Mouse (Mus musculus) liver, postnatal 0 days (tissue): ENCODE results near the gene Mcl1. TPM values are rescaled to one million over a fixed set of nuclear protein-coding genes. Genes with fewer than 3 reads are reported as not detected.

Experiments used
- ATAC-seq: fragments of 200-750 bp; cut with Nextera tagmentation; 2 replicates; pipeline ENCODE4 v1.8.0; 2017; ENCODE audit warnings: mild to moderate bottlenecking, moderate library complexity
- DNase-seq: peaks from one replicate; pipeline ENCODE4 v3.0.0-alpha.2; 2016
- H3K27ac ChIP-seq: fragments of 300-500 bp; sonication (generic); 2 replicates; pipeline ENCODE4 v1.5.1; 2014; ENCODE audit warnings: antibody characterized with exemption, moderate library complexity, mild to moderate bottlenecking, low read depth
- H3K27me3 ChIP-seq: fragments of 300-500 bp; sonication (generic); 2 replicates; pipeline ENCODE4 v1.6.1; 2014; ENCODE audit warnings: low read length, control low read depth, mixed read lengths; ENCODE audit not compliant: insufficient read depth
- H3K36me3 ChIP-seq: fragments of 300-500 bp; sonication (generic); replicated peaks from 2 replicates; pipeline ENCODE4 v1.6.1; 2014; ENCODE audit warnings: mild to moderate bottlenecking, control low read depth, low read length, moderate library complexity, mixed read lengths; ENCODE audit not compliant: insufficient read depth
- H3K4me1 ChIP-seq: fragments of 300-500 bp; sonication (generic); 2 replicates; pipeline ENCODE4 v1.6.1; 2014; ENCODE audit warnings: antibody characterized with exemption, mild to moderate bottlenecking, control low read depth; ENCODE audit not compliant: insufficient read depth
- H3K4me2 ChIP-seq: fragments of 300-500 bp; sonication (generic); 2 replicates; pipeline ENCODE4 v1.6.1; 2014; ENCODE audit warnings: low read depth, mild to moderate bottlenecking, low read length, moderate library complexity, mixed read lengths
- H3K4me3 ChIP-seq: fragments of 300-500 bp; sonication (generic); 2 replicates; pipeline ENCODE4 v1.5.1; 2014; ENCODE audit warnings: low read depth, low read length
- H3K9ac ChIP-seq: fragments of 300-500 bp; sonication (generic); replicated peaks from 2 replicates; pipeline ENCODE4 v1.6.1; 2014; ENCODE audit warnings: mild to moderate bottlenecking, moderate library complexity
- H3K9me3 ChIP-seq: fragments of 300-500 bp; sonication (generic); 2 replicates; pipeline ENCODE4 v1.6.1; 2016; ENCODE audit warnings: mild to moderate bottlenecking, control low read depth, low read length, mixed read lengths
- CTCF ChIP-seq: sonication (generic); IDR thresholded peaks from 2 replicates; pipeline ENCODE4 v1.5.1; 2016; ENCODE audit warnings: antibody characterized with exemption, low read depth
- EP300 ChIP-seq: IDR thresholded peaks from 2 replicates; pipeline ENCODE4 v1.6.1; 2016; ENCODE audit warnings: antibody characterized with exemption, low read depth, mild to moderate bottlenecking
- polyA plus RNA-seq: library from polyadenylated mRNA; unstranded; fragments of >200 nt; fragmentation: Nextera tagmentation; extraction: Ambion mirVana; gene quantifications from 2 replicates; pipeline ENCODE4 v1.2.1, GENCODE M21; 2015

Gene Mcl1
- polyA plus RNA-seq, 1 experiment from 2014 or later, result 36.2 TPM

DNA sequence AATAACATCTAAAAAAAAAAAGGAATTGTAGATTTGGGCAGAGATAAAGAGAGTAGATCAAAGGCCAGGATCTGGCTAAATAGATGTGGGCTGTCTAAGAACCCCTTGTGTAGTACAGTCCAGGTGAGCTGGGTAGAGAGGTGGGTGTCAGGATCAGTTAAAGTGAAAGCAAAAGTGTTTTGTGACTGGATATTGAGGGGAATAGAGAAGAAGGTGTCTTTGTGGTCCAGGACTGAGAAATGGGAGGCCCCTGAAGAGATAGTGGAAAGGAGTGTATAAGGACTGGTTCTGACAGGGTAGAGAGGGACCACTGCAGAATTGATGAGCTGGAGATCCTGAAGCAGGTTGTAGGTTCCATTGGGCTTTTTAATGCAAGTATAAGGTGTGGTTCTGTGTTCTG lies 51.4 kb downstream of the Mcl1 start:
- TF ChIP-seq CTCF (no peak), EP300 (no peak)
- DNase-seq, result no peak
- Histone ChIP-seq H3K27me3 (no peaks in the 10 kb centered on the region), H3K4me1 (peaks cover 2% of the 10 kb centered on the region; the same call in 1 of the 2 replicates), H3K4me3 (no peak overlapping the region), H3K4me2 (no peak overlapping the region), H3K27ac (no peak overlapping the region), H3K36me3 (no peaks in the 10 kb centered on the region), H3K9me3 (no peaks in the 10 kb centered on the region), H3K9ac (no peak overlapping the region)
- ATAC-seq, result no peak

Other genes starting within 250 kb of the Mcl1 start
- 7.9 and 9.4 TPM in 2 replicates for gene Arnt, start 224.4 kb upstream of the Mcl1 start, polyA plus RNA-seq
- gene Ctsk, start 159.5 kb upstream of the Mcl1 start, polyA plus RNA-seq, result 2.0 and 2.3 TPM in 2 replicates
- 89.4 and 92.8 TPM in 2 replicates for gene Ctss, start 132.0 kb upstream of the Mcl1 start, polyA plus RNA-seq
- not detected in 2 replicates for gene Hormad1, start 99.1 kb upstream of the Mcl1 start, polyA plus RNA-seq
- 11.1 and 11.3 TPM in 2 replicates for gene Golph3l, start 69.9 kb upstream of the Mcl1 start, polyA plus RNA-seq
- 20.1 and 23.9 TPM in 2 replicates for gene Ensa, start 33.8 kb upstream of the Mcl1 start, polyA plus RNA-seq
- gene Adamtsl4, start 29.1 kb downstream of the Mcl1 start, polyA plus RNA-seq, result 2.5 and 2.6 TPM in 2 replicates
- 81.2 and 90.1 TPM in 2 replicates for gene Ecm1, start 80.8 kb downstream of the Mcl1 start, polyA plus RNA-seq
- 16.4 and 21.0 TPM in 2 replicates for gene Tars2, start 101.4 kb downstream of the Mcl1 start, polyA plus RNA-seq
- gene Rprd2, start 160.1 kb downstream of the Mcl1 start, polyA plus RNA-seq, result 7.1 and 8.2 TPM in 2 replicates
- gene Prpf3, start 197.1 kb downstream of the Mcl1 start, polyA plus RNA-seq, result 11.2 and 12.0 TPM in 2 replicates
- 145 and 157 TPM in 2 replicates for gene Mrps21, start 212.7 kb downstream of the Mcl1 start, polyA plus RNA-seq
- 0.77 and 1.00 TPM in 2 replicates for gene Ciart, start 223.5 kb downstream of the Mcl1 start, polyA plus RNA-seq
- gene BC028528, start 233.2 kb downstream of the Mcl1 start, polyA plus RNA-seq, result 7.6 and 7.9 TPM in 2 replicates
- 17.1 and 22.9 TPM in 2 replicates for gene Aph1a, start 235.2 kb downstream of the Mcl1 start, polyA plus RNA-seq
- gene Car14, start 245.9 kb downstream of the Mcl1 start, polyA plus RNA-seq, result 15.2 and 17.3 TPM in 2 replicates